In genomic region chr15:6648757-6649403, GRCm38 (mm10) we compare ENCODE assay signal across 23 mouse cellular contexts. TPM values are rescaled to one million over a fixed set of nuclear protein-coding genes. Genes with fewer than 3 reads are reported as not detected.
DNase-seq lines count a peak whose midpoint lies in the region; ATAC-seq and TF ChIP-seq lines count a peak whose summit lies in the region.
"Had no signal": no experiment of that assay in that cellular context is flagged by ENCODE, and none has a peak within 500 bp of the region (broad histone marks: within the 10 kb centered on the region; RNA-seq: fewer than 3 reads in every experiment).

No protein-coding gene starts in this region.

- ATAC-seq in Patski, result peak; percentile 60
- no peak for ATAC-seq in activated CD4-positive, CD25-positive, alpha-beta regulatory T cell, adult 4 months
- no peak for ATAC-seq in midbrain, embryonic 11.5 days (ENCODE audit: low FRiP score)
- ATAC-seq: forebrain, embryonic 15.5 days; inflammation-experienced regulatory T-cells, adult 6 months; intestine, postnatal 0 days had no signal

- no peak overlapping the region for H3K4me2 ChIP-seq in midbrain, embryonic 11.5 days
- H3K4me2 ChIP-seq: forebrain, embryonic 15.5 days; heart, embryonic 11.5 days; hindbrain, embryonic 15.5 days had no signal

- H3K36me3 ChIP-seq in midbrain, embryonic 11.5 days (ENCODE audit: control insufficient read depth, insufficient read depth, low read length), result no peaks in the 10 kb centered on the region
- H3K36me3 ChIP-seq: embryonic facial prominence, embryonic 10.5 days; forebrain, embryonic 15.5 days; hindbrain, embryonic 15.5 days had no signal

- 61% methylated on average over 7 of the region's 7 CpGs for WGBS in lung, adult 2 months
- WGBS in midbrain, embryonic 11.5 days, result 90% methylated on average over 7 of the region's 7 CpGs

- CTCF ChIA-PET in Patski (lab: Charles Lee), result no interaction called here

- DNase-seq in lung, adult 2 months, result peak; percentile 14
- no peak for DNase-seq in lung, postnatal 14 days
- DNase-seq in 3T3-L1 (ENCODE audit: low read depth, low spot score), result peak; percentile 71
- no peak for DNase-seq in Patski (ENCODE audit: low read depth, low spot score)
- DNase-seq in lung, postnatal 36 days, result peak; percentile 44
- no peak for DNase-seq in midbrain, embryonic 11.5 days (ENCODE audit: low spot score, missing footprints)
- no peak for DNase-seq in thymus, postnatal 4 days
- DNase-seq: adrenal gland, postnatal 10 days; B cell, adult 2 months; cerebellum, adult 18-20 months; cerebellum, adult 9-11 months; cerebellum, postnatal 36 days; gastrocnemius, postnatal 10 days; heart, adult 2 months; heart, postnatal 36 days had no signal

- no peak overlapping the region for H3K27ac ChIP-seq in midbrain, embryonic 11.5 days (ENCODE audit: low read depth, low read length)
- H3K27ac ChIP-seq: embryonic facial prominence, embryonic 10.5 days; forebrain, embryonic 15.5 days; heart, adult 2 months; hindbrain, embryonic 15.5 days had no signal

- no peaks in the 10 kb centered on the region for H3K27me3 ChIP-seq in Patski
- H3K27me3 ChIP-seq in midbrain, embryonic 11.5 days (ENCODE audit: control insufficient read depth, insufficient read depth, low read length), result no peaks in the 10 kb centered on the region
- H3K27me3 ChIP-seq: forebrain, embryonic 15.5 days; hindbrain, embryonic 15.5 days had no signal

- no peak for TF ChIP-seq CTCF in lung, adult 2 months (IDR thresholded peaks at IDR 0.05; ENCODE audit: insufficient read depth, low read length)
- TF ChIP-seq CTCF in Patski (IDR thresholded peaks at IDR 0.05), result no peak

- POLR2A ChIA-PET in Patski (lab: Charles Lee), result no interaction called here

- in situ Hi-C loops in Patski (cut with MboI; ENCODE audit: low pct_unique_long_range_greater_than_20kb), result no loop called here

- H3K9me3 ChIP-seq in midbrain, embryonic 11.5 days (ENCODE audit: control insufficient read depth, low read length), result no peaks in the 10 kb centered on the region
- H3K9me3 ChIP-seq: embryonic facial prominence, embryonic 10.5 days; forebrain, embryonic 15.5 days; hindbrain, embryonic 15.5 days had no signal

- 0 out of 2 replicates have a peak, but pooled peaks have one; percentile 9 for TF ChIP-seq POLR2A in lung, adult 2 months (IDR thresholded peaks at IDR 0.05; ENCODE audit: borderline replicate concordance, extremely low read depth, low read depth, low read length)

- no peak overlapping the region for H3K9ac ChIP-seq in midbrain, embryonic 11.5 days (ENCODE audit: low read length)
- H3K9ac ChIP-seq: forebrain, embryonic 15.5 days; hindbrain, embryonic 15.5 days had no signal

- no peak overlapping the region for H3K4me3 ChIP-seq in lung, adult 2 months (replicated peaks; ENCODE audit: extremely low read depth, low read depth, low read length)
- no peak overlapping the region for H3K4me3 ChIP-seq in midbrain, embryonic 11.5 days (ENCODE audit: low read depth, low read length)
- H3K4me3 ChIP-seq: embryonic facial prominence, embryonic 10.5 days; erythroblast, embryonic 14.5 days; forebrain, embryonic 15.5 days; heart, adult 2 months; hindbrain, embryonic 15.5 days had no signal

- no peaks in the 10 kb centered on the region; the same call in 1 of the 2 replicates for H3K4me1 ChIP-seq in lung, adult 2 months (ENCODE audit: control insufficient read depth, insufficient read depth, low read length)
- H3K4me1 ChIP-seq in midbrain, embryonic 11.5 days (ENCODE audit: control insufficient read depth, insufficient read depth, low read length), result no peaks in the 10 kb centered on the region
- H3K4me1 ChIP-seq: embryonic facial prominence, embryonic 10.5 days; forebrain, embryonic 15.5 days; hindbrain, embryonic 15.5 days had no signal

RNA-seq across cellular contexts. Expression of gene Rictor, which starts 59.3 kb away (rescaled TPM):
- 6.2 and 10.3 TPM in 2 replicates for polyA plus RNA-seq in lung, adult 2 months (2012; rRNA removed)
- 13.1 TPM for polyA plus RNA-seq in Patski (2021)
- 10 to 100 TPM; 19.2 to 28.8 TPM for polyA plus RNA-seq in activated CD4-positive, CD25-positive, alpha-beta regulatory T cell, adult 4 months (2017; shearing (Covaris generic))
- 48.6 and 54.7 TPM in 2 replicates for polyA plus RNA-seq in midbrain, embryonic 11.5 days (2014; fragmentation: Nextera tagmentation; extraction: Ambion mirVana)

Comparison
In these comparisons a context has a peak if more than half of its experiments do, and no peak if none do; other contexts are left out.
1. DNase-seq: peak in lung, adult 2 months (single experiment), 3T3-L1 (single experiment) and lung, postnatal 36 days (single experiment); none in lung, postnatal 14 days (single experiment), Patski (single experiment), midbrain, embryonic 11.5 days (single experiment) and thymus, postnatal 4 days (single experiment).